Mouse (Mus musculus): ENCODE results near the gene Gtf3c6.

DNA sequence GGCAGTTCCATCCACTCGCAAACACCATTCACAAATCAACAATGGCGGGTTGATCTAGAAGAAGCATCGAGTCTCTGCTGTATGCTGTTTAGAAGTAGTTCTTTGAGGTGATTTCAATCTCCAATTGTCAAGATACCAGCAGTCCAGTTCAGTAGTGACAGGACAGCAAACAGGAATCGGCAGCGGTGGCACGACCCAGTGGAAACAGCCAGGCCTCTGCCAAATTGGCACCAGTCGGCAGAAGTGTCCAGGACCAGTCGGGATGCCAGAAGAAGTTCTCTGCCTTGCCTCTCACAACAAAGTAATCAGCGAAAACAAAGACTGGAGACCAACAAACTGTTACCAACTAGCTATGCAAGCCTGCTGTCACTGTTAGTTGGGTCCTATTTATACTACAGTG, 25.7 kb upstream of the Gtf3c6 start:
- TF ChIP-seq CTCF (IDR thresholded peaks at IDR 0.05; ENCODE audit: extremely low read depth, insufficient read depth, insufficient read length, insufficient replicate concordance) = no peak
- no peak for TF ChIP-seq POLR2A (IDR thresholded peaks at IDR 0.05; ENCODE audit: low read depth, low read length)

Data from spleen, adult 2 months (tissue).